Mouse (Mus musculus) liver, embryonic 14.5 days (tissue): ENCODE data around the gene Megf11. TPM values are rescaled to one million over a fixed set of nuclear protein-coding genes. Genes with fewer than 3 reads are reported as not detected.
"Not testable (repeated sequence)": the region's sequence is repeated elsewhere in the genome, so short reads cannot be mapped to it uniquely, and the experiment has no call there.

ENCODE experiments used
- ATAC-seq: fragments of 200-750 bp; cut with Nextera tagmentation; 2 replicates; pipeline ENCODE4 v1.8.0; 2017; ENCODE audit warnings: moderate number of reproducible peaks, mild to moderate bottlenecking, moderate library complexity; ENCODE audit not compliant: insufficient read depth
- DNase-seq, 3 experiments: peaks; one replicate each; pipeline ENCODE4 v3.0.0-alpha.2; 2012 to 2013; ENCODE audit warnings: low read depth in 3 of 3, low spot score in 3 of 3
- H3K27ac ChIP-seq: fragments of 300-500 bp; sonication (generic); 2 replicates; pipeline ENCODE4 v1.5.1; 2014; ENCODE audit warnings: moderate library complexity, mild to moderate bottlenecking, control low read depth, inconsistent platforms
- H3K27me3 ChIP-seq: fragments of 300-500 bp; sonication (generic); 2 replicates; pipeline ENCODE4 v1.6.1; 2014; ENCODE audit warnings: mild to moderate bottlenecking, low read length, moderate library complexity; ENCODE audit not compliant: control insufficient read depth, insufficient read depth
- H3K36me3 ChIP-seq: fragments of 300-500 bp; sonication (generic); replicated peaks from 2 replicates; pipeline ENCODE4 v1.6.1; 2014; ENCODE audit warnings: low read depth; ENCODE audit not compliant: control insufficient read depth, insufficient read depth
- H3K4me1 ChIP-seq, 2 experiments: fragments of 200-500 bp in 1 of 2; fragments of 300-500 bp in 1 of 2; sonication (generic) in 1 of 2; replicated peaks; 2 replicates each; pipeline ENCODE4 v1.6.1; 2012 to 2014; ENCODE audit warnings: antibody characterized with exemption in 1 of 2, inconsistent platforms in 1 of 2, low read length in 1 of 2; ENCODE audit not compliant: control insufficient read depth in 2 of 2, insufficient read depth in 2 of 2
- H3K4me2 ChIP-seq: fragments of 300-500 bp; sonication (generic); 2 replicates; pipeline ENCODE4 v1.6.1; 2014; ENCODE audit warnings: low read depth, mild to moderate bottlenecking, control low read depth, moderate library complexity
- H3K4me3 ChIP-seq, 2 experiments: fragments of 200-500 bp in 1 of 2; fragments of 300-500 bp in 1 of 2; sonication (generic) in 1 of 2; 2 replicates each; pipeline ENCODE4 v1.5.1; 2012 to 2014; ENCODE audit warnings: low read depth in 2 of 2, low read length in 2 of 2, mild to moderate bottlenecking in 2 of 2, control low read depth in 1 of 2, inconsistent platforms in 1 of 2, moderate library complexity in 1 of 2; ENCODE audit not compliant: insufficient read depth in 1 of 2
- H3K9ac ChIP-seq: fragments of 300-500 bp; sonication (generic); replicated peaks from 2 replicates; pipeline ENCODE4 v1.6.1; 2014; ENCODE audit warnings: mild to moderate bottlenecking, control low read depth, moderate library complexity
- H3K9me3 ChIP-seq: fragments of 300-500 bp; sonication (generic); 2 replicates; pipeline ENCODE4 v1.6.1; 2016; ENCODE audit warnings: low read length, mixed read lengths; ENCODE audit not compliant: control insufficient read depth
- CTCF ChIP-seq: IDR thresholded peaks from 2 replicates; pipeline ENCODE4 v1.5.1; 2016; ENCODE audit warnings: antibody characterized with exemption, low read depth, control low read depth
- EP300 ChIP-seq: IDR thresholded peaks from 2 replicates; pipeline ENCODE4 v1.6.1; 2016; ENCODE audit warnings: antibody characterized with exemption, low read depth
- WGBS: fragments of 180-500 bp; shearing (Covaris S2); extraction: QIAGEN DNeasy Blood & Tissue Kit; methylation state at CpG from one replicate; pipeline ENCODE4 v1.1.7; 2014; ENCODE audit not compliant: insufficient replicate concordance; 5-methylcytosine and 5-hydroxymethylcytosine counted together
- polyA plus RNA-seq, 2 experiments: library from polyadenylated mRNA; depleted of rRNA in 1 of 2; stranded (reverse) in 1 of 2; unstranded in 1 of 2; fragments of >200 nt; fragmentation: Nextera tagmentation in 1 of 2; extraction: Ambion mirVana in 1 of 2; gene quantifications; 2 replicates each; pipeline versions ENCODE4 v1.2.1 to v1.2.3; 2012 to 2014

Gene Megf11
- polyA plus RNA-seq, 2 experiments, result 0.18 to 0.28 TPM

- DNase-seq, result no peak
- Histone ChIP-seq H3K36me3 (no peaks in the 10 kb centered on the region), H3K4me2 (no peak overlapping the region), H3K9ac (no peak overlapping the region), H3K4me1 (peaks cover 3 to 15% of the 10 kb centered on the region in 2 experiments), H3K4me3 (no peak overlapping the region), H3K27me3 (no peaks in the 10 kb centered on the region), H3K27ac (no peak overlapping the region), H3K9me3 (no peaks in the 10 kb centered on the region)
- WGBS, result 48% methylated on average over 6 of the region's 6 CpGs
- ATAC-seq, result no peak
- TF ChIP-seq CTCF (no peak), EP300 (no peak)
Measured at GRCm38 (mm10) chr9:64734166-64734565, 348.7 kb downstream of the Megf11 start.

DNA sequence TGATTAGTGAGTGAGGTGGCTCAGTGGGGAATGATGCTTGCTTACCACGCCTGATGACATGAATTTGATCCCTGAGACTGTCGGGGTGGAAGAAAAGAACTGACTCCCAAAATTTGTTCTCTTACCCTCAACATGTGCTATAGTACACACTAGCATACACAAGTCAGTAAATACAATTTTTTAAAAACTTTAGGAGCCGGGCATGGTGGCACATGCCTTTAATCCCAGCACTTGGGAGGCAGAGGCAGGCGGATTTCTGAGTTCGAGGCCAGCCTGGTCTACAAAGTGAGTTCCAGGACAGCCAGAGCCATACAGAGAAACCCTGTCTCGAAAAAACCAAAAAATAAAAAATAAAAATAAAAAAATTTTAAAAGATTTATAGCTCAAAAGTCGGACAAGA, 349.6 kb downstream of the Megf11 start:
- not testable (repeated sequence) for H3K27ac ChIP-seq, H3K4me2 ChIP-seq, H3K4me3 ChIP-seq, DNase-seq, ATAC-seq, H3K27me3 ChIP-seq, H3K36me3 ChIP-seq, H3K9me3 ChIP-seq, H3K9ac ChIP-seq
- WGBS, result 74% methylated on average over 7 of the region's 7 CpGs
- H3K4me1 ChIP-seq, result peaks cover 3 to 15% of the 10 kb centered on the region in 2 experiments

GRCm38 (mm10) chr9:64736076-64736638, 350.7 kb downstream of the Megf11 start:
- WGBS, result 3% methylated on average over 9 of the region's 9 CpGs

GRCm38 (mm10) chr9:64736639-64737405, 351.4 kb downstream of the Megf11 start:
- 1% methylated on average over 35 of the region's 35 CpGs for WGBS
- H3K4me2 ChIP-seq, result peak overlapping the region; percentile 71
- TF ChIP-seq EP300 (no peak), CTCF (peak; percentile 61)

More at GRCm38 (mm10) chr9:64736076-64736638, 350.7 kb downstream of the Megf11 start:
- Histone ChIP-seq H3K4me3 (peak overlapping the region; percentile 99 to 100), H3K27me3 (no peaks in the 10 kb centered on the region), H3K9me3 (no peaks in the 10 kb centered on the region), H3K36me3 (no peaks in the 10 kb centered on the region), H3K9ac (peak overlapping the region; percentile 96), H3K4me1 (peaks cover 3 to 10% of the 10 kb centered on the region in 2 experiments), H3K27ac (peak overlapping the region; percentile 86), H3K4me2 (peak overlapping the region; percentile 71)
- ATAC-seq (no peak), DNase-seq (peak in 2 of 3 experiments; percentile 7 to 29)
- no peak for TF ChIP-seq CTCF
- TF ChIP-seq EP300, result no peak

More at GRCm38 (mm10) chr9:64736639-64737405, 351.4 kb downstream of the Megf11 start:
- H3K27ac ChIP-seq, result peak overlapping the region; percentile 86
- H3K4me1 ChIP-seq, result peaks cover 3 to 9% of the 10 kb centered on the region in 2 experiments
- peak; percentile 62 for ATAC-seq
- H3K27me3 ChIP-seq, result no peaks in the 10 kb centered on the region
- DNase-seq, result peak; percentile 61 to 75 (median 69)
- H3K9me3 ChIP-seq, result no peaks in the 10 kb centered on the region
- peak overlapping the region; percentile 99 to 100 for H3K4me3 ChIP-seq
- H3K9ac ChIP-seq, result peak overlapping the region; percentile 96
- H3K36me3 ChIP-seq, result no peaks in the 10 kb centered on the region
